Mouse (Mus musculus) forebrain, postnatal 0 days (tissue): ENCODE measurements around the gene 4933428G20Rik. TPM values are rescaled to one million over a fixed set of nuclear protein-coding genes. Genes with fewer than 3 reads are reported as not detected.
A peak's percentile ranks its signal among the peaks of the same experiment; 100 is the strongest.

Experiments
- ATAC-seq: fragments of 200-750 bp; cut with Nextera tagmentation; 2 replicates; pipeline ENCODE4 v1.8.0; 2017; ENCODE audit warnings: mild to moderate bottlenecking, moderate library complexity
- DNase-seq: peaks from one replicate; pipeline ENCODE4 v3.0.0-alpha.2; 2015
- H3K27ac ChIP-seq: fragments of 300-500 bp; sonication (generic); 2 replicates; pipeline ENCODE4 v1.5.1; 2014; ENCODE audit warnings: low read depth, mild to moderate bottlenecking, antibody characterized with exemption, low read length, moderate library complexity, mixed read lengths
- H3K27me3 ChIP-seq: fragments of 300-500 bp; sonication (generic); 2 replicates; pipeline ENCODE4 v1.6.1; 2014; ENCODE audit warnings: mild to moderate bottlenecking, low read length, mixed read lengths; ENCODE audit not compliant: insufficient read depth
- H3K36me3 ChIP-seq: fragments of 300-500 bp; sonication (generic); 2 replicates; pipeline ENCODE4 v1.6.1; 2014; ENCODE audit warnings: mild to moderate bottlenecking, moderate library complexity; ENCODE audit not compliant: insufficient read depth
- H3K4me1 ChIP-seq: fragments of 300-500 bp; sonication (generic); 2 replicates; pipeline ENCODE4 v1.6.1; 2014; ENCODE audit warnings: antibody characterized with exemption; ENCODE audit not compliant: insufficient read depth
- H3K4me2 ChIP-seq: fragments of 300-500 bp; sonication (generic); 2 replicates; pipeline ENCODE4 v1.6.1; 2014; ENCODE audit warnings: low read depth, mild to moderate bottlenecking, moderate library complexity
- H3K4me3 ChIP-seq: fragments of 300-500 bp; sonication (generic); 2 replicates; pipeline ENCODE4 v1.5.1; 2014; ENCODE audit warnings: low read depth, low read length, mixed read lengths
- H3K9ac ChIP-seq: fragments of 300-500 bp; sonication (generic); 2 replicates; pipeline ENCODE4 v1.6.1; 2014; ENCODE audit warnings: mild to moderate bottlenecking
- H3K9me3 ChIP-seq: fragments of 300-500 bp; sonication (generic); 2 replicates; pipeline ENCODE4 v1.6.1; 2016; ENCODE audit warnings: low read length
- CTCF ChIP-seq: sonication (generic); IDR thresholded peaks from 2 replicates; pipeline ENCODE4 v1.5.1; 2016; ENCODE audit warnings: antibody characterized with exemption, control low read depth, low read depth
- WGBS: fragments of 180-500 bp; shearing (Covaris S2); extraction: QIAGEN DNeasy Blood & Tissue Kit; methylation state at CpG from one replicate; pipeline ENCODE4 v1.1.7; 2014; 5-methylcytosine and 5-hydroxymethylcytosine counted together
- polyA plus RNA-seq: library from polyadenylated mRNA; unstranded; fragments of >200 nt; fragmentation: Nextera tagmentation; extraction: Ambion mirVana; gene quantifications from 2 replicates; pipeline ENCODE4 v1.2.1, GENCODE M21; 2015
- total RNA-seq: library from RNA; depleted of rRNA; stranded (reverse); fragments of >200 nt; gene quantifications from 2 replicates; pipeline ENCODE4 v1.2.3, GENCODE M21; 2014

Gene 4933428G20Rik
- total and polyA plus RNA-seq, 2 experiments from 2014 or later: 0.25 to 0.38 TPM

DNA sequence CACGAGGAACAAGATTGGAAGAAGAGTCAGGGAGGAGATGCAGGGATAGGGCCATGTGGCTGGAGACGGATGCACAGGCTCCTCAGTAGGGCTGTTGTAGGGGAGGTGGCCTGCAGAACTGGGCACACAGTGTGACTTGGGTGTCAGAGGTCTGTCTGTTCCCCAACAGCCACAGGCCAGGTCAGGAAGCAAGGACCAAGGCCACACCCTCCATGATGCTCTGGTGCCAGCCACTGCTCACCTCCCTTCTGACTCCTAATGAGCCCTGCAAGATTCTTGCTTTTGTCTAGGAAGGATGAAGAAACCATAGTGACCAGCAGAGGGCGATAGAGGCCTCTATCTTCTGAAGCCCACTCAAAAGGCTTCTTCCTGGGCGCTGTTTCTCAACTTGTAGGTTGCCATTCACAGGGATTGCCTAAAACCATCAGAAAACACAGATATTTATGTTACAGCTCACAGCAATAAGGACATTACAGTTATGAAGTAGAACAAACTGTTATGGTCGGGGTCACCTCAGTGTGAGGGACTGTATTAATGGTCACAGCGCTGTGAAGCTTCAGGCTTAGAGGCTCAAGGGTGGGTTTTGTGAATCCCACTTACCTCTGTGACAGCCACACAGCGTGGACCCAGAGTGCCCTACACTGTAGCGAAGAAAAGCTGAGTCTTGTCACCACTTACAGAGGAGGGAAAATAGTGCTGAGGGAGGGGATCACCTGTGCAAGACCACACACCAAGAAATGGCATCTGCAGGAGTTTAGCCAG lies 23.6 kb downstream of the 4933428G20Rik start:
- Histone ChIP-seq H3K27me3 (no peaks in the 10 kb centered on the region), H3K4me1 (no peaks in the 10 kb centered on the region), H3K4me2 (no peak overlapping the region), H3K4me3 (no peak overlapping the region), H3K36me3 (peaks cover 82% of the 10 kb centered on the region), H3K9me3 (no peaks in the 10 kb centered on the region), H3K27ac (0 out of 2 replicates have a peak overlapping the region, but pooled peaks have one; percentile 45), H3K9ac (no peak overlapping the region)
- peak; percentile 87 for TF ChIP-seq CTCF
- WGBS: 54% methylated on average over 8 of the region's 8 CpGs
- DNase-seq: peak; percentile 91
- ATAC-seq: peak; percentile 77

DNA sequence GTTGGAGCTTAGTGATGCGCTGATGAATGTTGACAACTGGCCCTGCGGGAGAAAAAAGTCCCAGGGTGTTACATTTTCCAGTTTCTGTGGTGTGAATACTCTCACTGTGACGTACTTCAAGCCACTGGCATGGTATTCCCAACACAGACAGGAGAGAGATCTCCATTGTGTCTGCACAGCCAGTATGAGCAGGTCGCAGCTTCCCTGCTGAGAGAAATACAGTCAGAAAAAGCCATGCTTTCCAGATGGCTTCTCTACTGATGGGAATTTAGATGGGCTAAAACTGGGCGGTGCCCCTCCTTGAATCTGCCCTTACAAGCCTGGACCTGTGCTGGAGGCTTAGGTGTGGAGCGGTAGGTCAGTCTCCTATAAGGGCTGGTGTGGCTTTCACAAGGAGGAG lies 28.9 kb downstream of the 4933428G20Rik start:
- H3K4me1 ChIP-seq: no peaks in the 10 kb centered on the region
- H3K4me2 ChIP-seq: no peak overlapping the region
- no peak for ATAC-seq
- no peaks in the 10 kb centered on the region for H3K27me3 ChIP-seq
- H3K27ac ChIP-seq: no peak overlapping the region
- no peak overlapping the region for H3K9ac ChIP-seq
- no peak overlapping the region for H3K4me3 ChIP-seq
- peaks cover 83% of the 10 kb centered on the region for H3K36me3 ChIP-seq
- no peak for TF ChIP-seq CTCF
- 86% methylated on average over 6 of the region's 6 CpGs for WGBS
- no peak for DNase-seq
- H3K9me3 ChIP-seq: no peaks in the 10 kb centered on the region

DNA sequence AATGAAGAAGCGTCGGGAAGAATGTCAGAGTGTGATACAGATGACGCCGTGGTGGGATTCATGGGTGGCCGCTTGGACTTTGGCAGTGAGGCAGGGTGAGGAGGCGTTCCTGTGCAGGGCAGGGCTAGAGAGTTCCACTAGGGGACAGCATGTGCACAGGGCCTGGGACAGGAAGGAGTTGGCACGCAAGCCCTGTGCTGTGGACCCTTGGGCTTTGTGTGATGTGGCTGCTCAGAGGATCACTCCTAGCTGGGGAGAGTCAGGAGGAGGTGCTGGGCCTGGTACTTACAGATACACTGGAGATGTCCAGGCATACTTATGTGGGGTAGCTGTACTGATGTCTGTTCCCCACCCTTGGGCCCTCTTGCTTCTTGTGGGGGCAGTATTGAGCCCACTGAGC lies 30.3 kb downstream of the 4933428G20Rik start:
- no peaks in the 10 kb centered on the region for H3K4me1 ChIP-seq
- TF ChIP-seq CTCF: no peak; the same call in 1 of the 2 replicates
- peaks cover 81% of the 10 kb centered on the region for H3K36me3 ChIP-seq
- no peak overlapping the region for H3K9ac ChIP-seq
- no peaks in the 10 kb centered on the region for H3K27me3 ChIP-seq
- H3K27ac ChIP-seq: no peak overlapping the region
- no peak for ATAC-seq
- H3K4me2 ChIP-seq: no peak overlapping the region
- no peak for DNase-seq
- no peak overlapping the region for H3K4me3 ChIP-seq
- H3K9me3 ChIP-seq: no peaks in the 10 kb centered on the region
- WGBS: 86% methylated on average over 7 of the region's 7 CpGs

DNA sequence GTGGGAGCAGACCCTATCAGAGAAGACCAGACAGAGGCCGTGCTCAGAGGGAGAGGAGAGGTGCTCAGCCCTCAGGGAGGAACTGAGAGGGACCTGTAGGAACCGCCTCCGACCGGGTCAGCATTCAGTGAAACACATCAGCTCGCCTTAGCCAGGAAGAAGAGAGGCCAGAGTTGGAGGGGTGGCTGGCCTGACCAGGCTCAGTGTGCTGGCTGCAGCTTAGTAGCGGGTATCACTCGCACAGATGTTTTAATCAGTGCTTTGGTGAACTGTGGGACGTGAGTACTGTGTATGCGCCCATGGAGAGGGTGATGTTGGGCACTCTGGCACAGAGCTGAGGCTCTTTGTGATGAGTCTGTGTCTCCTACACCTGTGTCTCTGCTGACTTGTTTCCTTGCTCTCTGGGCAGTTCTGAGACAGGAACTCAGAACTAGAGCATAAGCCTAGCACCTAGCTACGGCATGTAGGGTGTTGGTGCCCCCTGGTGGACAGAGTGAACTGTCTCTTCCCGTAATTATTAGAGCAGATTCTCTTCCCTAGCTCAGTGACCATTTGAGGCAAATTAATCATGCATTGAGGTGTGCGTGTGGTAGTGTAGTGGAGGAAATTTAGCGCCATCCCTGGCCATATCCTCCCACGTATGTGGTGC lies 31.4 kb downstream of the 4933428G20Rik start:
- ATAC-seq: peak; percentile 67
- Histone ChIP-seq H3K4me2 (no peak overlapping the region), H3K4me3 (no peak overlapping the region), H3K36me3 (peaks cover 82% of the 10 kb centered on the region), H3K27me3 (no peaks in the 10 kb centered on the region), H3K9ac (no peak overlapping the region), H3K9me3 (no peaks in the 10 kb centered on the region), H3K27ac (no peak overlapping the region), H3K4me1 (no peaks in the 10 kb centered on the region)
- TF ChIP-seq CTCF: peak; percentile 97
- 47% methylated on average over 14 of the region's 14 CpGs for WGBS
- DNase-seq: peak; percentile 89

DNA sequence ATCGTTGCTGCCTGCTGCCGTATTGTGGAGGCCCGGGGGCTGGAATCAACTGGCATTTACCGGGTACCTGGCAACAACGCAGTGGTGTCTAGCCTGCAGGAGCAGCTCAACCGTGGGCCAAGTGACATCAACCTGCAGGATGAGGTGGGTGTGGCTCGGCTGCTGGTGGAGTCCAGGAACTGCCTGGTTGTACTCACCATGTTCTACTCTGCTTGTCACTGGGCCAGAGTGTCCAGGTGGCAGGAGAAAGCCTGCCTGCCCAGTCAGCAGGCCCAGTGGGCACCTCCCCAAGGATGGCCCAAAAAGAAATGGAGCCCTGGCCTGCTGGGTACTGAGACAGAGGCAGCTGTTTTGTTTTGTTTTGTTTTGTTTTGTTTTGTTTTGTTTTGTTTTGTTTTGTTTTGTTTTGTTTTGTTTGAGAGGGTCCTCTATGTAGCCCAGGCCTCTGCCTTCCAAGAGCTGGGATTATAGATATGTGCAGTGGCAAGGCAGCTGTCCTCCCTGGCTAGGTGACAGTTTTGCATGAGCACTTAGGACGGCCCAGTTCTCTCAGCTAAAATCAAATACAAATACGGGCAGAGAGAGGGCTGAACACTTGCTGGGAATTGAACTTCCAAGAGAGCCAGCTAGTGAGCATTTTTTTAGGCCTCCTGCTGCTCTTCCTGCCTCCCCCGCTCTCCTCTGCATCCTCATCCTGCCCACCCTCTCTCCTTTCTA lies 33.5 kb downstream of the 4933428G20Rik start:
- DNase-seq (no peak), ATAC-seq (no peak)
- Histone ChIP-seq H3K4me2 (no peak overlapping the region), H3K36me3 (peaks cover 80% of the 10 kb centered on the region), H3K4me1 (no peaks in the 10 kb centered on the region), H3K9ac (no peak overlapping the region), H3K27ac (no peak overlapping the region), H3K4me3 (no peak overlapping the region), H3K9me3 (no peaks in the 10 kb centered on the region), H3K27me3 (no peaks in the 10 kb centered on the region)
- TF ChIP-seq CTCF: no peak
- WGBS: 59% methylated on average over 10 of the region's 10 CpGs

DNA sequence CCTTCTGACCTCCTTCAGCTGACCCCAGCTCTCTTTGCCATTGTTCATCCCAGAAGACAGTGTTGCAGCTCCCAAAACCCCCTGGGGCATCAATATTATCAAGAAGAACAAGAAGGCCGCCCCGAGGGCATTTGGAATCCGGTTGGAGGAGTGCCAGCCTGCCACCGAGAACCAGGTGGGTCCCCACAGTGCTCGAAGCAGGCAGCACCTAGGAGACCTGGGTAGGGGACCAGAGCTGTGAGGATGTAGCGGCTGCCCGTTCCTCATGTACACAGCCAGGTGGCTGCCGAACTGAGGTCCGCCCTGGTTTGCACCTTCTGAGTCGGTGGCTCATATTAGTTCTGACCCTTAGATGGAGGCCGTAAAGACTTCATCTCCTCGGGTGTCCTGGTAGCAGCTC lies 34.2 kb downstream of the 4933428G20Rik start:
- H3K9ac ChIP-seq: no peak overlapping the region
- peaks cover 80% of the 10 kb centered on the region for H3K36me3 ChIP-seq
- H3K4me2 ChIP-seq: no peak overlapping the region
- no peaks in the 10 kb centered on the region for H3K4me1 ChIP-seq
- DNase-seq (no peak), ATAC-seq (no peak)
- no peaks in the 10 kb centered on the region for H3K27me3 ChIP-seq
- no peak overlapping the region for H3K27ac ChIP-seq
- H3K9me3 ChIP-seq: no peaks in the 10 kb centered on the region
- WGBS: 85% methylated on average over 12 of the region's 12 CpGs
- no peak for TF ChIP-seq CTCF
- no peak overlapping the region for H3K4me3 ChIP-seq

DNA sequence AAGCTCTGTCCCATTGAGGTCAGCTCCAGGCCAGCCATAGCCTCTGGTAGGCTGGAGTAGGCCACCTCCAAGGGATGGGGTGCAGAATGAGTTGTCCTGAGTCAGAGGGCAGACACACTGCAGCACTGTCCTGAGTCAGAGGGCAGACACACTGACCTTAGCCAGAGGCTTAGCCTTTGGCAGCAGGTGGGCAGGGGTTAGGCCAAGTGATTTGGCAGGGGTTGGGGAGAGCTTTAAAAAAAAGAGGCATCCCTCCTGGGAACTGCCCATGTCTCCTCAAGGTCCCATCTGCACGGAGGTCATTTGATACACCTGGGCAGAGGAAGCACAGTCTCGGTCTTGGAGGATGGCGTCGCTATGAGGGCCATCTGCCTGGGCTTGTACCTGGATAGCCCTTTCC lies 36.1 kb downstream of the 4933428G20Rik start:
- no peak for TF ChIP-seq CTCF
- Histone ChIP-seq H3K27me3 (no peaks in the 10 kb centered on the region), H3K36me3 (peaks cover 77% of the 10 kb centered on the region), H3K4me3 (no peak overlapping the region), H3K27ac (no peak overlapping the region), H3K4me1 (no peaks in the 10 kb centered on the region), H3K9me3 (no peaks in the 10 kb centered on the region), H3K4me2 (no peak overlapping the region), H3K9ac (no peak overlapping the region)
- ATAC-seq (no peak), DNase-seq (no peak)
- WGBS: 93% methylated on average over 4 of the region's 4 CpGs
